Mouse (Mus musculus) thymus, adult 2 months (tissue): ENCODE results near the gene Ube2g2.

Experiments
- CTCF ChIP-seq: fragments of 200-500 bp; IDR thresholded peaks from 2 replicates; pipeline ENCODE4 v1.5.1; 2012; ENCODE audit warnings: mild to moderate bottlenecking, control low read depth, low read length, moderate library complexity, borderline replicate concordance; ENCODE audit not compliant: control insufficient read depth, poor library complexity, insufficient read depth; ENCODE audit errors: extremely low read depth
- POLR2A ChIP-seq: fragments of 200-500 bp; IDR thresholded peaks from 2 replicates; pipeline ENCODE4 v1.6.1; 2012; ENCODE audit warnings: mild to moderate bottlenecking, low read length, control low read depth, moderate library complexity; ENCODE audit not compliant: control insufficient read depth, poor library complexity, insufficient read depth; ENCODE audit errors: extremely low read depth

DNA sequence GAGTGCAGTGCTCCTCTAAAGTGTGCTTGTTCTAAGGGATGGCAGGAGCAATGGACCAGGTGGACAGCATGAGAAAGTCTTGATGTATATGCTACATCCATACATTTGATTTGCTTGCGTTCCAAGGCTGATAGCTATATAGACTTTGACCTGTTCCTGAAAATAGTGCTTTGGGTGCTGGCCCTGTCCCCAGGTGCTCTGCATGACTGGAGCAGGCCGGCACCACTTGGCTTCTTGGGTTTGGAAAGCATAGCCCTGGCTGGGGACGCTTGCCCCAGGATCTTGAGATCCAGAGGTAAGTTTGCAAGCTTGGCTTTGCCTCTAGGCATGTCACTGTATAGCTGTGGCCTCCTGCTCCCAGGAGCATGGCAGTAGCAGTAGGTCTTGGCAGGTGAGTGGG is 35.4 kb upstream of the Ube2g2 start:
- TF ChIP-seq CTCF: no peak
- no peak for TF ChIP-seq POLR2A
